Mouse (Mus musculus): ENCODE results near the gene Dlgap1.

The Dlgap1 gene

GRCm38 (mm10) chr17:70462231-70462630 lies 493.4 kb downstream of the Dlgap1 start:
- in situ Hi-C loops (cut with MboI, MseI), result no loop called here

GRCm38 (mm10) chr17:70462771-70463491 lies 494.1 kb downstream of the Dlgap1 start:
- in situ Hi-C loops (cut with MboI, MseI), result no loop called here

GRCm38 (mm10) chr17:70466413-70466812 lies 497.5 kb downstream of the Dlgap1 start:
- in situ Hi-C loops (cut with MboI, MseI), result no loop called here

GRCm38 (mm10) chr17:70470970-70471371 lies 502.1 kb downstream of the Dlgap1 start:
- in situ Hi-C loops (cut with MboI, MseI), result no loop called here

- in situ Hi-C loops (cut with MboI, MseI), result no loop called here
Observed at GRCm38 (mm10) chr17:70472162-70472561, 503.3 kb downstream of the Dlgap1 start.

GRCm38 (mm10) chr17:70473871-70474270 lies 505.0 kb downstream of the Dlgap1 start:
- in situ Hi-C loops (cut with MboI, MseI), result no loop called here

- in situ Hi-C loops (cut with MboI, MseI), result no loop called here
Observed at GRCm38 (mm10) chr17:70483716-70484115, 514.8 kb downstream of the Dlgap1 start.

GRCm38 (mm10) chr17:70485668-70486067 lies 516.8 kb downstream of the Dlgap1 start:
- in situ Hi-C loops (cut with MboI, MseI), result no loop called here

GRCm38 (mm10) chr17:70486259-70486658 lies 517.4 kb downstream of the Dlgap1 start:
- in situ Hi-C loops (cut with MboI, MseI), result no loop called here

GRCm38 (mm10) chr17:70486831-70487230 lies 518.0 kb downstream of the Dlgap1 start:
- in situ Hi-C loops (cut with MboI, MseI), result no loop called here

GRCm38 (mm10) chr17:70488784-70489265 lies 520.0 kb downstream of the Dlgap1 start:
- in situ Hi-C loops (cut with MboI, MseI), result no loop called here

- in situ Hi-C loops (cut with MboI, MseI), result no loop called here
Observed at GRCm38 (mm10) chr17:70491575-70491974, 522.7 kb downstream of the Dlgap1 start.

GRCm38 (mm10) chr17:70494338-70494737 lies 525.5 kb downstream of the Dlgap1 start:
- in situ Hi-C loops (cut with MboI, MseI), result no loop called here

GRCm38 (mm10) chr17:70498256-70498655 lies 529.4 kb downstream of the Dlgap1 start:
- in situ Hi-C loops (cut with MboI, MseI), result no loop called here

- in situ Hi-C loops (cut with MboI, MseI), result no loop called here
Observed at GRCm38 (mm10) chr17:70501933-70502332, 533.1 kb downstream of the Dlgap1 start.

GRCm38 (mm10) chr17:70507759-70508158 lies 538.9 kb downstream of the Dlgap1 start:
- in situ Hi-C loops (cut with MboI, MseI), result no loop called here

- in situ Hi-C loops (cut with MboI, MseI), result no loop called here
Observed at GRCm38 (mm10) chr17:70510441-70510840, 541.6 kb downstream of the Dlgap1 start.

- in situ Hi-C loops (cut with MboI, MseI), result no loop called here
Observed at GRCm38 (mm10) chr17:70511401-70511800, 542.5 kb downstream of the Dlgap1 start.

GRCm38 (mm10) chr17:70513736-70514135 lies 544.9 kb downstream of the Dlgap1 start:
- in situ Hi-C loops (cut with MboI, MseI), result no loop called here

- in situ Hi-C loops (cut with MboI, MseI), result no loop called here
Observed at GRCm38 (mm10) chr17:70516506-70516905, 547.6 kb downstream of the Dlgap1 start.

GRCm38 (mm10) chr17:70517333-70517732 lies 548.5 kb downstream of the Dlgap1 start:
- in situ Hi-C loops (cut with MboI, MseI), result no loop called here

- in situ Hi-C loops (cut with MboI, MseI), result no loop called here
Observed at GRCm38 (mm10) chr17:70521058-70521851, 552.4 kb downstream of the Dlgap1 start.

GRCm38 (mm10) chr17:70521971-70522370 lies 553.1 kb downstream of the Dlgap1 start:
- in situ Hi-C loops (cut with MboI, MseI), result no loop called here

Measured in regulatory T cell (primary cell).